Mouse (Mus musculus): ENCODE results near the gene Atl1. TPM values are rescaled to one million over a fixed set of nuclear protein-coding genes. Genes with fewer than 3 reads are reported as not detected.

Atl1 gene
- total RNA-seq, 2 experiments from 2014 or later: 1.7 to 2.4 TPM

GRCm38 (mm10) chr12:69884053-69884452 is 8.4 kb upstream of the Atl1 start:
- no peak for DNase-seq

GRCm38 (mm10) chr12:69885170-69885923 is 7.1 kb upstream of the Atl1 start:
- no peak for DNase-seq

- no peak for DNase-seq
Observed at GRCm38 (mm10) chr12:69887776-69888175, 4.6 kb upstream of the Atl1 start.

GRCm38 (mm10) chr12:69888345-69888744 is 4.1 kb upstream of the Atl1 start:
- no peak for DNase-seq

- DNase-seq: no peak
Observed at GRCm38 (mm10) chr12:69890051-69890450, 2.4 kb upstream of the Atl1 start.

GRCm38 (mm10) chr12:69890476-69890875 is 1.9 kb upstream of the Atl1 start:
- no peak for DNase-seq

GRCm38 (mm10) chr12:69891721-69892120 is 693 bp upstream of the Atl1 start:
- no peak for DNase-seq

- no peak for DNase-seq
Observed at GRCm38 (mm10) chr12:69893927-69894326, 1.5 kb downstream of the Atl1 start.

- no peak for DNase-seq
Observed at GRCm38 (mm10) chr12:69895046-69895445, 2.6 kb downstream of the Atl1 start.

- DNase-seq: no peak
Observed at GRCm38 (mm10) chr12:69898119-69898518, 5.7 kb downstream of the Atl1 start.

GRCm38 (mm10) chr12:69904991-69905390 is 12.6 kb downstream of the Atl1 start:
- DNase-seq: no peak

GRCm38 (mm10) chr12:69907667-69908510 is 15.5 kb downstream of the Atl1 start:
- DNase-seq: no peak

GRCm38 (mm10) chr12:69908511-69908900 is 16.1 kb downstream of the Atl1 start:
- DNase-seq: no peak

GRCm38 (mm10) chr12:69911906-69912305 is 19.5 kb downstream of the Atl1 start:
- no peak for DNase-seq

- DNase-seq: no peak
Observed at GRCm38 (mm10) chr12:69912737-69913136, 20.3 kb downstream of the Atl1 start.

GRCm38 (mm10) chr12:69917870-69918269 is 25.5 kb downstream of the Atl1 start:
- no peak for DNase-seq

- DNase-seq: no peak
Observed at GRCm38 (mm10) chr12:69922099-69922498, 29.7 kb downstream of the Atl1 start.

- DNase-seq: no peak
Observed at GRCm38 (mm10) chr12:69923128-69923527, 30.7 kb downstream of the Atl1 start.

- DNase-seq: no peak
Observed at GRCm38 (mm10) chr12:69923603-69924002, 31.2 kb downstream of the Atl1 start.

GRCm38 (mm10) chr12:69924012-69924411 is 31.6 kb downstream of the Atl1 start:
- DNase-seq: no peak

- DNase-seq: no peak
Observed at GRCm38 (mm10) chr12:69926716-69927115, 34.3 kb downstream of the Atl1 start.

GRCm38 (mm10) chr12:69937731-69938130 is 45.3 kb downstream of the Atl1 start:
- no peak for DNase-seq

- DNase-seq: no peak
Observed at GRCm38 (mm10) chr12:69939291-69939690, 46.9 kb downstream of the Atl1 start.
